Mouse (Mus musculus) limb, embryonic 12.5 days (tissue): ENCODE results near the gene Bend5. TPM values are rescaled to one million over a fixed set of nuclear protein-coding genes. Genes with fewer than 3 reads are reported as not detected.

Experiments used
- ATAC-seq: fragments of 200-750 bp; cut with Nextera tagmentation; 2 replicates; pipeline ENCODE4 v1.8.0; 2017; ENCODE audit warnings: low read depth, moderate TSS enrichment; ENCODE audit not compliant: insufficient number of reproducible peaks, insufficient read depth, low FRiP score, low TSS enrichment
- H3K27ac ChIP-seq: fragments of 300-500 bp; sonication (generic); 2 replicates; pipeline ENCODE4 v1.5.1; 2016; ENCODE audit warnings: mild to moderate bottlenecking, moderate library complexity
- H3K27me3 ChIP-seq: fragments of 300-500 bp; sonication (generic); 2 replicates; pipeline ENCODE4 v1.6.1; 2016; ENCODE audit warnings: mild to moderate bottlenecking, moderate library complexity
- H3K36me3 ChIP-seq: fragments of 300-500 bp; sonication (generic); 2 replicates; pipeline ENCODE4 v1.6.1; 2016; ENCODE audit warnings: mild to moderate bottlenecking, moderate library complexity
- H3K4me1 ChIP-seq: fragments of 300-500 bp; sonication (generic); replicated peaks from 2 replicates; pipeline ENCODE4 v1.6.1; 2016
- H3K4me2 ChIP-seq: fragments of 300-500 bp; sonication (generic); 2 replicates; pipeline ENCODE4 v1.6.1; 2016; ENCODE audit warnings: mild to moderate bottlenecking, moderate library complexity
- H3K4me3 ChIP-seq: fragments of 300-500 bp; sonication (generic); replicated peaks from 2 replicates; pipeline ENCODE4 v1.5.1; 2016; ENCODE audit warnings: mild to moderate bottlenecking
- H3K9ac ChIP-seq: fragments of 300-500 bp; sonication (generic); replicated peaks from 2 replicates; pipeline ENCODE4 v1.6.1; 2016; ENCODE audit warnings: mild to moderate bottlenecking, moderate library complexity
- H3K9me3 ChIP-seq: fragments of 300-500 bp; sonication (generic); 2 replicates; pipeline ENCODE4 v1.6.1; 2016; ENCODE audit warnings: mild to moderate bottlenecking, moderate library complexity
- WGBS: fragments of 180-500 bp; shearing (Covaris S2); methylation state at CpG from one replicate; pipeline ENCODE4 v1.1.7; 2016; 5-methylcytosine and 5-hydroxymethylcytosine counted together
- polyA plus RNA-seq: library from polyadenylated mRNA; unstranded; fragments of >200 nt; fragmentation: Nextera tagmentation; extraction: Ambion mirVana; gene quantifications from 2 replicates; pipeline ENCODE4 v1.2.1, GENCODE M21; 2016

The Bend5 gene
- polyA plus RNA-seq, result 46.0 and 47.6 TPM in 2 replicates

- peaks cover 20% of the 10 kb centered on the region for H3K4me1 ChIP-seq
- H3K4me3 ChIP-seq, result peak within 1 kb of the TSS; percentile 86
- H3K27me3 ChIP-seq, result no peaks in the 10 kb centered on the region
- ATAC-seq, result peak; percentile 97
- WGBS, result under 1% methylated on average over 66 of the region's 66 CpGs
- H3K36me3 ChIP-seq, result peaks cover 17% of the 10 kb centered on the region
- H3K27ac ChIP-seq, result peak within 1 kb of the TSS; percentile 89
- H3K9me3 ChIP-seq, result no peaks in the 10 kb centered on the region
- H3K9ac ChIP-seq, result peak within 1 kb of the TSS; percentile 94
- H3K4me2 ChIP-seq, result peak within 1 kb of the TSS; percentile 76
Observed at GRCm38 (mm10) chr4:111414818-111415488, at the start of gene Bend5. Gene Bend5, plus strand, starts transcription at chr4:111415006.

GRCm38 (mm10) chr4:111367771-111368170, 47.0 kb upstream of the Bend5 start:
- H3K9me3 ChIP-seq, result no peaks in the 10 kb centered on the region
- no peak overlapping the region for H3K4me2 ChIP-seq
- no peak overlapping the region for H3K27ac ChIP-seq
- ATAC-seq, result no peak
- no peak overlapping the region for H3K9ac ChIP-seq
- 84% methylated on average over 2 of the region's 2 CpGs for WGBS
- H3K4me3 ChIP-seq, result no peak overlapping the region
- H3K4me1 ChIP-seq, result no peaks in the 10 kb centered on the region
- H3K36me3 ChIP-seq, result no peaks in the 10 kb centered on the region
- H3K27me3 ChIP-seq, result no peaks in the 10 kb centered on the region

- H3K9ac ChIP-seq, result no peak overlapping the region
- H3K9me3 ChIP-seq, result no peaks in the 10 kb centered on the region
- H3K27ac ChIP-seq, result no peak overlapping the region
- no peaks in the 10 kb centered on the region for H3K4me1 ChIP-seq
- H3K4me3 ChIP-seq, result no peak overlapping the region
- no peaks in the 10 kb centered on the region for H3K27me3 ChIP-seq
- no peak for ATAC-seq
- no peak overlapping the region for H3K4me2 ChIP-seq
- no peaks in the 10 kb centered on the region for H3K36me3 ChIP-seq
Observed at GRCm38 (mm10) chr4:111377159-111377558, 37.6 kb upstream of the Bend5 start.

GRCm38 (mm10) chr4:111378071-111378470, 36.7 kb upstream of the Bend5 start:
- H3K36me3 ChIP-seq, result no peaks in the 10 kb centered on the region
- H3K4me2 ChIP-seq, result no peak overlapping the region
- H3K4me3 ChIP-seq, result no peak overlapping the region
- H3K9ac ChIP-seq, result no peak overlapping the region
- 91% methylated on average over 3 of the region's 3 CpGs for WGBS
- no peaks in the 10 kb centered on the region for H3K4me1 ChIP-seq
- no peak for ATAC-seq
- no peak overlapping the region for H3K27ac ChIP-seq
- no peaks in the 10 kb centered on the region for H3K27me3 ChIP-seq
- H3K9me3 ChIP-seq, result no peaks in the 10 kb centered on the region

- H3K4me1 ChIP-seq, result no peaks in the 10 kb centered on the region
- no peak for ATAC-seq
- no peaks in the 10 kb centered on the region for H3K36me3 ChIP-seq
- no peaks in the 10 kb centered on the region for H3K27me3 ChIP-seq
- no peak overlapping the region for H3K27ac ChIP-seq
- H3K4me2 ChIP-seq, result no peak overlapping the region
- H3K9ac ChIP-seq, result no peak overlapping the region
- H3K9me3 ChIP-seq, result no peaks in the 10 kb centered on the region
- WGBS, result 83% methylated on average over 2 of the region's 2 CpGs
- no peak overlapping the region for H3K4me3 ChIP-seq
Observed at GRCm38 (mm10) chr4:111383101-111383500, 31.7 kb upstream of the Bend5 start.

GRCm38 (mm10) chr4:111390736-111391135, 24.1 kb upstream of the Bend5 start:
- no peaks in the 10 kb centered on the region for H3K4me1 ChIP-seq
- no peak overlapping the region for H3K4me2 ChIP-seq
- H3K27ac ChIP-seq, result no peak overlapping the region
- no peak overlapping the region for H3K9ac ChIP-seq
- ATAC-seq, result no peak
- H3K4me3 ChIP-seq, result no peak overlapping the region
- H3K9me3 ChIP-seq, result no peaks in the 10 kb centered on the region
- H3K27me3 ChIP-seq, result no peaks in the 10 kb centered on the region
- no peaks in the 10 kb centered on the region for H3K36me3 ChIP-seq

GRCm38 (mm10) chr4:111399784-111400183, 15.0 kb upstream of the Bend5 start:
- H3K27ac ChIP-seq, result no peak overlapping the region
- no peak overlapping the region for H3K4me3 ChIP-seq
- no peak for ATAC-seq
- H3K27me3 ChIP-seq, result no peaks in the 10 kb centered on the region
- H3K4me2 ChIP-seq, result no peak overlapping the region
- no peaks in the 10 kb centered on the region for H3K36me3 ChIP-seq
- H3K9ac ChIP-seq, result no peak overlapping the region
- no peaks in the 10 kb centered on the region for H3K4me1 ChIP-seq
- H3K9me3 ChIP-seq, result no peaks in the 10 kb centered on the region

- Histone ChIP-seq H3K4me3 (no peak overlapping the region), H3K4me2 (no peak overlapping the region), H3K4me1 (no peaks in the 10 kb centered on the region), H3K36me3 (no peaks in the 10 kb centered on the region), H3K9me3 (no peaks in the 10 kb centered on the region), H3K27me3 (no peaks in the 10 kb centered on the region), H3K9ac (no peak overlapping the region), H3K27ac (no peak overlapping the region)
- ATAC-seq, result no peak
- WGBS, result 42% methylated on average over 2 of the region's 2 CpGs
Observed at GRCm38 (mm10) chr4:111400676-111401075, 14.1 kb upstream of the Bend5 start.

- ATAC-seq, result no peak
- Histone ChIP-seq H3K27ac (no peak overlapping the region), H3K9ac (no peak overlapping the region), H3K36me3 (no peaks in the 10 kb centered on the region), H3K4me2 (no peak overlapping the region), H3K9me3 (no peaks in the 10 kb centered on the region), H3K27me3 (no peaks in the 10 kb centered on the region), H3K4me1 (no peaks in the 10 kb centered on the region), H3K4me3 (no peak overlapping the region)
- 57% methylated on average over 1 of the region's 1 CpGs for WGBS
Observed at GRCm38 (mm10) chr4:111403243-111403642, 11.6 kb upstream of the Bend5 start.

GRCm38 (mm10) chr4:111410731-111411130, 4.1 kb upstream of the Bend5 start:
- Histone ChIP-seq H3K4me2 (no peak overlapping the region), H3K4me3 (no peak overlapping the region), H3K9me3 (no peaks in the 10 kb centered on the region), H3K36me3 (no peaks in the 10 kb centered on the region), H3K9ac (no peak overlapping the region), H3K27me3 (no peaks in the 10 kb centered on the region), H3K27ac (no peak overlapping the region), H3K4me1 (peaks cover 6% of the 10 kb centered on the region; the same call in 1 of the 2 replicates)
- WGBS, result 85% methylated on average over 4 of the region's 4 CpGs
- ATAC-seq, result no peak

- 0 out of 2 replicates have a peak, but pooled peaks have one; percentile 10 for ATAC-seq
- WGBS, result 2% methylated on average over 6 of the region's 6 CpGs
Observed at GRCm38 (mm10) chr4:111414399-111414798, 407 bp upstream of the Bend5 start.

GRCm38 (mm10) chr4:111416126-111416525, 1.3 kb downstream of the Bend5 start:
- H3K4me3 ChIP-seq, result peak overlapping the region; percentile 86
- H3K9ac ChIP-seq, result peak overlapping the region; percentile 94; the same call in 1 of the 2 replicates
- H3K9me3 ChIP-seq, result no peaks in the 10 kb centered on the region
- no peak for ATAC-seq
- H3K4me1 ChIP-seq, result peaks cover 20% of the 10 kb centered on the region
- no peaks in the 10 kb centered on the region for H3K27me3 ChIP-seq
- peaks cover 22% of the 10 kb centered on the region for H3K36me3 ChIP-seq
- H3K4me2 ChIP-seq, result peak overlapping the region; percentile 76
- no peak overlapping the region for H3K27ac ChIP-seq
- WGBS, result 68% methylated on average over 3 of the region's 3 CpGs

More at GRCm38 (mm10) chr4:111414399-111414798, 407 bp upstream of the Bend5 start:
- Histone ChIP-seq H3K36me3 (peaks cover 13% of the 10 kb centered on the region), H3K27me3 (no peaks in the 10 kb centered on the region), H3K9me3 (no peaks in the 10 kb centered on the region), H3K4me1 (peaks cover 20% of the 10 kb centered on the region), H3K4me3 (peak overlapping the region; percentile 86), H3K27ac (peak overlapping the region; percentile 89), H3K9ac (peak overlapping the region; percentile 94), H3K4me2 (peak overlapping the region; percentile 76)
